Mouse (Mus musculus): ENCODE results near the gene Olfr1417.

Olfr1417 gene

GRCm38 (mm10) chr19:11810856-11811255 lies 28.2 kb downstream of the Olfr1417 start:
- CTCF ChIA-PET: interaction anchor here (0.5 kb wide), 1 partner anchor 39 kb away, joined by 3 read pairs; no protein-coding TSS in a partner anchor

- CTCF ChIA-PET: interaction anchor here (0.5 to 0.6 kb wide), 2 partner anchors 38 to 105 kb away, joined by 3 to 5 read pairs; no protein-coding TSS in a partner anchor
Measured at GRCm38 (mm10) chr19:11810003-11810758, 28.8 kb downstream of the Olfr1417 start.

GRCm38 (mm10) chr19:11808452-11808851 lies 30.6 kb downstream of the Olfr1417 start:
- CTCF ChIA-PET: no interaction called here

GRCm38 (mm10) chr19:11807822-11808221 lies 31.2 kb downstream of the Olfr1417 start:
- CTCF ChIA-PET: no interaction called here

GRCm38 (mm10) chr19:11807251-11807650 lies 31.8 kb downstream of the Olfr1417 start:
- CTCF ChIA-PET: no interaction called here

GRCm38 (mm10) chr19:11804423-11804822 lies 34.6 kb downstream of the Olfr1417 start:
- CTCF ChIA-PET: no interaction called here

GRCm38 (mm10) chr19:11800531-11801315 lies 38.3 kb downstream of the Olfr1417 start:
- CTCF ChIA-PET: interaction anchor here (0.7 kb wide), 1 partner anchor 112 kb away, joined by 6 read pairs; no protein-coding TSS in a partner anchor

- CTCF ChIA-PET: no interaction called here
Measured at GRCm38 (mm10) chr19:11794447-11794846, 44.6 kb downstream of the Olfr1417 start.

- CTCF ChIA-PET: no interaction called here
Measured at GRCm38 (mm10) chr19:11793741-11794359, 45.2 kb downstream of the Olfr1417 start.

GRCm38 (mm10) chr19:11791825-11792224 lies 47.2 kb downstream of the Olfr1417 start:
- CTCF ChIA-PET: no interaction called here

GRCm38 (mm10) chr19:11788876-11789275 lies 50.1 kb downstream of the Olfr1417 start:
- CTCF ChIA-PET: no interaction called here

- CTCF ChIA-PET: no interaction called here
Measured at GRCm38 (mm10) chr19:11787826-11788225, 51.2 kb downstream of the Olfr1417 start.

GRCm38 (mm10) chr19:11785409-11786154 lies 53.4 kb downstream of the Olfr1417 start:
- CTCF ChIA-PET: no interaction called here

GRCm38 (mm10) chr19:11777191-11777865 lies 61.7 kb downstream of the Olfr1417 start:
- CTCF ChIA-PET: interaction anchor here (0.5 to 1.1 kb wide), 3 partner anchors 85 to 169 kb away, joined by 3 to 14 read pairs (median 3); no protein-coding TSS in a partner anchor

Data from spleen, embryonic (tissue).